Mouse (Mus musculus) ES-E14 (cell line): ENCODE results near the gene Ackr3.

Experiments
- CHD2 ChIP-seq: IDR thresholded peaks from 2 replicates; pipeline ENCODE4 v1.6.1; 2014; ENCODE audit warnings: mild to moderate bottlenecking, low read depth, low read length, inconsistent platforms
- MAFK ChIP-seq: IDR thresholded peaks from 2 replicates; pipeline ENCODE4 v1.6.1; 2014; ENCODE audit warnings: mild to moderate bottlenecking, low read depth, low read length, inconsistent platforms; ENCODE audit not compliant: insufficient read depth
- ZC3H11A ChIP-seq: IDR thresholded peaks from 2 replicates; pipeline ENCODE4 v1.6.1; 2012; ENCODE audit warnings: low read depth, mild to moderate bottlenecking, inconsistent platforms, low read length, borderline replicate concordance

DNA sequence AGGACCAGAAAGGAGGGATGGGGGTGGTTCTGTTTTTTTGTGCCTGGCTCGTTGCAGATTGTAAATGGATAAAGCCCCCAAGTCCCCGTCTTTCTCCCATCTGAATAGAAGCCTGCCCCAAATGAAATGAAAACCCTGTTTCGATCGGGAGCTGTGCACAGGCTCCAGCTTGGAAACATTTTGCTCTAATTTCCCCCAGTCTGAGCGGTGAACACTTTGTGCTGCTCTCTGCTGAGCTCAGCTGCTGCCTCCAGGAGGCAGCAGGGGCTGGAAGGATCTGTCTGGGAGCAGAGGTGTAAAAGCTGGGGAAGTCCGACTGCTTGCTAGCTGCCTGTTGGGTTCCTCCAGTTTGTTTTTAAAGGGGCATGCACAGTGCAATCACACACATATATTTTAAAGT lies 1.4 kb downstream of the Ackr3 start:
- TF ChIP-seq CHD2 (no peak), MAFK (no peak), ZC3H11A (no peak)
